Comparison of ENCODE assay signal across 14 mouse cellular contexts in the genomic region with DNA sequence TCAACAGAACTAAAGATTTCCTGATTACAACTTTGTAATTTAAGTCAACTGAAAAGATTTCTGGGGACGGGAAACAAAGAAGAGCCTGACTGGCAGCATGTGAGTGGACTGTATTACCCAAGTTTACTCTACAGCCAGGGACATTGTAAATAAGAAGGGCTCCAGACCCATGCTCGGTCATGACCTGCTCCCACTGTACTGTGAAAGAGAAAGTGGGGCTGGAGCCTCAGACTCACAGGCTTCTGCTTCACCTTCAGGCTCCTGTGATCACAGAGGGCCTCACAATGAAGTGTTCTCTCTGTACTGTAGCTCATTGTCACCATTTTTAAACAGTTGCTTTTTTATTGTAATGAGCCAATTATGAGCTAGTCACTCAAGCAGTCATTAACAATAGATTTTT. TPM values are rescaled to one million over a fixed set of nuclear protein-coding genes. Genes with fewer than 3 reads are reported as not detected.
DNase-seq lines count a peak whose midpoint lies in the region; ATAC-seq and TF ChIP-seq lines count a peak whose summit lies in the region.
"Had no signal": no experiment of that assay in that cellular context is flagged by ENCODE, and none has a peak within 500 bp of the region (broad histone marks: within the 10 kb centered on the region; RNA-seq: fewer than 3 reads in every experiment).

No protein-coding gene starts in this region.

- ATAC-seq in kidney, embryonic 16.5 days (ENCODE audit: low FRiP score, low TSS enrichment) = peak; percentile 82
- ATAC-seq in forebrain, postnatal 0 days = peak; percentile 65
- ATAC-seq: CD4-positive, CD25-positive, alpha-beta regulatory T cell, adult 4 months had no signal

- 25% methylated on average over 2 of the region's 2 CpGs for WGBS in kidney, embryonic 16.5 days
- 9% methylated on average over 2 of the region's 2 CpGs for WGBS in forebrain, postnatal 0 days

- H3K36me3 ChIP-seq in kidney, embryonic 16.5 days (ENCODE audit: insufficient read depth, low read length) = no peaks in the 10 kb centered on the region
- H3K36me3 ChIP-seq in forebrain, postnatal 0 days (ENCODE audit: insufficient read depth) = no peaks in the 10 kb centered on the region

- H3K9ac ChIP-seq in kidney, embryonic 16.5 days (replicated peaks; ENCODE audit: low read length) = no peak overlapping the region
- no peak overlapping the region for H3K9ac ChIP-seq in forebrain, postnatal 0 days

- no peak overlapping the region for H3K4me2 ChIP-seq in kidney, embryonic 16.5 days (replicated peaks; ENCODE audit: low read depth, low read length)
- H3K4me2 ChIP-seq in forebrain, postnatal 0 days (ENCODE audit: low read depth) = no peak overlapping the region
- H3K4me2 ChIP-seq: heart, embryonic 11.5 days had no signal

- H3K9me3 ChIP-seq in kidney, embryonic 16.5 days (ENCODE audit: low read length) = no peaks in the 10 kb centered on the region
- no peaks in the 10 kb centered on the region for H3K9me3 ChIP-seq in forebrain, postnatal 0 days (ENCODE audit: low read length)
- H3K9me3 ChIP-seq: megakaryocyte, embryonic 14.5 days had no signal

- H3K4me3 ChIP-seq in kidney, embryonic 16.5 days (ENCODE audit: low read length) = no peak overlapping the region
- H3K4me3 ChIP-seq in forebrain, postnatal 0 days (ENCODE audit: low read depth, low read length) = no peak overlapping the region
- H3K4me3 ChIP-seq: left cerebral cortex, adult 2 months; megakaryocyte, embryonic 14.5 days had no signal

- no peak for TF ChIP-seq CTCF in forebrain, postnatal 0 days (IDR thresholded peaks at IDR 0.05; ENCODE audit: low read depth)

- no peaks in the 10 kb centered on the region for H3K27me3 ChIP-seq in kidney, embryonic 16.5 days (ENCODE audit: insufficient read depth, low read length)
- H3K27me3 ChIP-seq in forebrain, postnatal 0 days (ENCODE audit: insufficient read depth, low read length) = no peaks in the 10 kb centered on the region
- H3K27me3 ChIP-seq: megakaryocyte, embryonic 14.5 days had no signal

- peaks cover 3% of the 10 kb centered on the region; the same call in 1 of the 2 replicates for H3K4me1 ChIP-seq in kidney, embryonic 16.5 days (ENCODE audit: insufficient read depth, low read length)
- 0 out of 2 replicates have a peak, but pooled peaks cover 3% of the 10 kb centered on the region for H3K4me1 ChIP-seq in forebrain, postnatal 0 days (ENCODE audit: insufficient read depth)
- H3K4me1 ChIP-seq: megakaryocyte, embryonic 14.5 days had no signal

- no peak for DNase-seq in kidney, adult 18-20 months
- DNase-seq in embryo, embryonic 10.5 days (ENCODE audit: low spot score) = peak; percentile 36
- no peak for DNase-seq in forebrain, postnatal 0 days
- peak; percentile 20 for DNase-seq in mesoderm, embryonic 11.5 days (ENCODE audit: low read depth, low spot score)
- DNase-seq in spleen, postnatal 36 days (ENCODE audit: low spot score in 2 of 2) = no peak
- DNase-seq in layer of hippocampus, adult 9-10 months (ENCODE audit: low spot score) = no peak
- DNase-seq in left cerebral cortex, postnatal 36 days (ENCODE audit: low spot score in 2 of 2) = no peak
- DNase-seq: cerebellum, postnatal 14 days; kidney, adult 11 months had no signal

- no peak overlapping the region for H3K27ac ChIP-seq in kidney, embryonic 16.5 days (ENCODE audit: low read length)
- H3K27ac ChIP-seq in forebrain, postnatal 0 days (ENCODE audit: low read depth, low read length) = no peak overlapping the region
- H3K27ac ChIP-seq: left cerebral cortex, adult 2 months had no signal

- intact Hi-C loops in left cerebral cortex, postnatal 36 days (cut with DNase I) = no loop called here

RNA-seq across cellular contexts. Expression of a gene that starts 44.7 kb away (rescaled TPM):
- polyA plus RNA-seq in kidney, embryonic 16.5 days (2015; fragmentation: Nextera tagmentation; extraction: Ambion mirVana) = 27.3 and 30.3 TPM in 2 replicates
- 11.1 and 14.2 TPM in 2 replicates for total RNA-seq in forebrain, postnatal 0 days (2014; rRNA removed)
- polyA plus RNA-seq in forebrain, postnatal 0 days (2015; fragmentation: Nextera tagmentation; extraction: Ambion mirVana) = 9.5 and 13.9 TPM in 2 replicates
- total RNA-seq in left cerebral cortex, postnatal 36 days (2021) = 10 to 100 TPM; 14.1 to 15.4 TPM

Comparison
In these comparisons a context has a peak if more than half of its experiments do, and no peak if none do; other contexts are left out.
1. DNase-seq: peak in embryo, embryonic 10.5 days (single experiment) and mesoderm, embryonic 11.5 days (single experiment); none in kidney, adult 18-20 months (single experiment), forebrain, postnatal 0 days (single experiment), spleen, postnatal 36 days (0 of 2), layer of hippocampus, adult 9-10 months (single experiment) and left cerebral cortex, postnatal 36 days (0 of 2).